Mouse (Mus musculus) CH12.LX (cell line): Measurements from ENCODE around the gene Dnah17. TPM values are rescaled to one million over a fixed set of nuclear protein-coding genes. Genes with fewer than 3 reads are reported as not detected.

Source experiments
- DNase-seq: peaks from one replicate; pipeline ENCODE4 v3.0.0-alpha.2; 2013; ENCODE audit errors: extremely low read depth
- H3K27ac ChIP-seq: 2 replicates; pipeline ENCODE4 v1.5.1; 2012; ENCODE audit warnings: low read depth, mild to moderate bottlenecking, control low read depth, moderate library complexity; ENCODE audit not compliant: insufficient read depth
- H3K27me3 ChIP-seq: replicated peaks from 2 replicates; pipeline ENCODE3; 2012; ENCODE audit warnings: inconsistent platforms
- H3K36me3 ChIP-seq, 2 experiments: replicated peaks in 1 of 2; 2 replicates each; pipeline versions ENCODE3 to v1.6.1; 2012; ENCODE audit warnings: inconsistent platforms in 1 of 2, low read length in 1 of 2, mild to moderate bottlenecking in 1 of 2, mixed read lengths in 1 of 2, moderate library complexity in 1 of 2; ENCODE audit not compliant: control insufficient read depth in 1 of 2, insufficient read depth in 1 of 2
- H3K4me1 ChIP-seq, 2 experiments: 2 replicates each; pipeline ENCODE4 v1.6.1; 2012; ENCODE audit warnings: inconsistent platforms in 1 of 2, moderate library complexity in 1 of 2; ENCODE audit not compliant: insufficient read depth in 2 of 2, control insufficient read depth in 1 of 2
- H3K4me2 ChIP-seq: 2 replicates; pipeline ENCODE4 v1.6.1; 2012; ENCODE audit warnings: low read depth, mild to moderate bottlenecking, control low read depth; ENCODE audit not compliant: poor library complexity, insufficient read depth, severe bottlenecking
- H3K4me3 ChIP-seq, 3 experiments: fragments of 150-350 bp in 1 of 3; sonication (generic) in 1 of 3; replicated peaks in 1 of 3; 2 replicates each; pipeline versions ENCODE3 to v1.5.1; 2011 to 2012; ENCODE audit warnings: low read depth in 2 of 3, low read length in 2 of 3, mild to moderate bottlenecking in 2 of 3, moderate library complexity in 2 of 3, control low read depth in 1 of 3, improper control_type of control experiment in 1 of 3, inconsistent platforms in 1 of 3, mixed read lengths in 1 of 3; ENCODE audit not compliant: poor library complexity in 1 of 3
- H3K79me2 ChIP-seq: replicated peaks from 2 replicates; pipeline ENCODE4 v1.6.1; 2012; ENCODE audit warnings: mild to moderate bottlenecking, moderate library complexity; ENCODE audit not compliant: control insufficient read depth, poor library complexity, insufficient read depth, severe bottlenecking; ENCODE audit errors: extremely low read depth
- H3K9ac ChIP-seq: 2 replicates; pipeline ENCODE4 v1.6.1; 2012; ENCODE audit warnings: low read depth, mild to moderate bottlenecking, control low read depth, moderate library complexity; ENCODE audit not compliant: insufficient read depth
- H3K9me3 ChIP-seq: replicated peaks from 2 replicates; pipeline ENCODE3; 2012; ENCODE audit warnings: low read length, inconsistent platforms, mixed read lengths
- CHD2 ChIP-seq: IDR thresholded peaks from 2 replicates; pipeline ENCODE4 v1.6.1; 2011; ENCODE audit warnings: low read length, improper control_type of control experiment
- CTCF ChIP-seq, 2 experiments: IDR thresholded peaks in 1 of 2; conservative IDR thresholded peaks in 1 of 2; 2 replicates each; pipeline ENCODE4 v1.5.1; 2011 to 2012; ENCODE audit warnings: low read depth in 2 of 2, low read length in 2 of 2, improper control_type of control experiment in 1 of 2, inconsistent platforms in 1 of 2, mild to moderate bottlenecking in 1 of 2, moderate library complexity in 1 of 2
- E2F4 ChIP-seq: IDR thresholded peaks from 2 replicates; pipeline ENCODE4 v1.6.1; 2011; ENCODE audit warnings: low read depth, low read length, improper control_type of control experiment; ENCODE audit not compliant: insufficient replicate concordance
- EP300 ChIP-seq: IDR thresholded peaks from 2 replicates; pipeline ENCODE4 v1.6.1; 2011; ENCODE audit warnings: low read length, improper control_type of control experiment
- ETS1 ChIP-seq: conservative IDR thresholded peaks from 2 replicates; pipeline ENCODE4 v1.6.1; 2012; ENCODE audit warnings: low read depth, mild to moderate bottlenecking, inconsistent platforms, low read length, improper control_type of control experiment, moderate library complexity
- GABPA ChIP-seq: IDR thresholded peaks from 2 replicates; pipeline ENCODE4 v1.6.1; 2012; ENCODE audit warnings: low read depth, low read length, improper control_type of control experiment, inconsistent platforms; ENCODE audit not compliant: insufficient replicate concordance
- JUND ChIP-seq: conservative IDR thresholded peaks from 2 replicates; pipeline ENCODE4 v1.6.1; 2011; ENCODE audit warnings: low read depth, low read length, improper control_type of control experiment
- KAT2A ChIP-seq: IDR thresholded peaks from 2 replicates; pipeline ENCODE4 v1.6.1; 2012; ENCODE audit warnings: low read length, improper control_type of control experiment, inconsistent platforms; ENCODE audit not compliant: insufficient replicate concordance
- MAX ChIP-seq: IDR thresholded peaks from 2 replicates; pipeline ENCODE4 v1.6.1; 2011; ENCODE audit warnings: low read length, improper control_type of control experiment
- MAZ ChIP-seq: IDR thresholded peaks from 2 replicates; pipeline ENCODE4 v1.6.1; 2012; ENCODE audit warnings: low read depth, mild to moderate bottlenecking, inconsistent platforms, low read length, improper control_type of control experiment, moderate library complexity
- MYC ChIP-seq: IDR thresholded peaks from 2 replicates; pipeline ENCODE4 v1.6.1; 2011; ENCODE audit warnings: low read depth, mild to moderate bottlenecking, improper control_type of control experiment, low read length
- NRF1 ChIP-seq: IDR thresholded peaks from 2 replicates; pipeline ENCODE4 v1.6.1; 2014; ENCODE audit warnings: low read depth, mild to moderate bottlenecking, inconsistent platforms, low read length, improper control_type of control experiment, moderate library complexity
- POLR2AphosphoS2 ChIP-seq: IDR thresholded peaks from 2 replicates; pipeline ENCODE4 v1.6.1; 2011; ENCODE audit warnings: low read depth, low read length, improper control_type of control experiment
- RAD21 ChIP-seq: IDR thresholded peaks from 2 replicates; pipeline ENCODE4 v1.6.1; 2011; ENCODE audit warnings: low read depth, mild to moderate bottlenecking, low read length, improper control_type of control experiment, moderate library complexity
- SIN3A ChIP-seq: IDR thresholded peaks from 2 replicates; pipeline ENCODE4 v1.6.1; 2012; ENCODE audit warnings: low read length, improper control_type of control experiment, inconsistent platforms
- SMC3 ChIP-seq: IDR thresholded peaks from 2 replicates; pipeline ENCODE4 v1.6.1; 2011; ENCODE audit warnings: low read depth, low read length, improper control_type of control experiment
- TBP ChIP-seq: conservative IDR thresholded peaks from 2 replicates; pipeline ENCODE4 v1.6.1; 2011; ENCODE audit warnings: low read depth, low read length, improper control_type of control experiment
- TCF12 ChIP-seq: IDR thresholded peaks from 2 replicates; pipeline ENCODE4 v1.6.1; 2014; ENCODE audit warnings: low read depth, mild to moderate bottlenecking, inconsistent platforms, low read length, improper control_type of control experiment
- UBTF ChIP-seq: IDR thresholded peaks from 2 replicates; pipeline ENCODE4 v1.6.1; 2012; ENCODE audit warnings: low read depth, mild to moderate bottlenecking, inconsistent platforms, low read length, improper control_type of control experiment, moderate library complexity
- USF2 ChIP-seq: conservative IDR thresholded peaks from 2 replicates; pipeline ENCODE4 v1.6.1; 2011; ENCODE audit warnings: low read depth, low read length, improper control_type of control experiment
- ZC3H11A ChIP-seq: IDR thresholded peaks from 2 replicates; pipeline ENCODE4 v1.6.1; 2012; ENCODE audit warnings: low read depth, mild to moderate bottlenecking, inconsistent platforms, low read length, improper control_type of control experiment
- ZKSCAN1 ChIP-seq: IDR thresholded peaks from 2 replicates; pipeline ENCODE4 v1.6.1; 2012; ENCODE audit warnings: low read depth, inconsistent platforms, low read length, improper control_type of control experiment, borderline replicate concordance
- ZMIZ1 ChIP-seq: IDR thresholded peaks from 2 replicates; pipeline ENCODE4 v1.6.1; 2012; ENCODE audit warnings: low read depth, mild to moderate bottlenecking, inconsistent platforms, low read length, improper control_type of control experiment
- dilution Hi-C: fragments of 300-500 bp; cut with MboI; formaldehyde crosslinking; loops from 2 replicates; pipeline ENCODE4 v1.14.3; 2020; ENCODE audit warnings: low sequenced_read_pairs; ENCODE audit not compliant: extremely low pct_unique_long_range_greater_than_20kb, extremely low pct_ligation_motif_present
- in situ Hi-C: fragments of 300-500 bp; cut with MboI; formaldehyde crosslinking; loops from 3 replicates; pipeline ENCODE4 v1.14.3; 2019; ENCODE audit warnings: low sequenced_read_pairs, low pct_ligation_motif_present, low pct_unique_long_range_greater_than_20kb, mixed read lengths
- polyA plus RNA-seq: library from polyadenylated mRNA; unstranded; fragments of >175 nt; gene quantifications from 2 replicates; pipeline ENCODE4 v1.2.1, GENCODE M21; 2012; ENCODE audit warnings: low read depth; ENCODE audit not compliant: insufficient read length
- total RNA-seq, 2 experiments: library from RNA; depleted of rRNA; stranded (reverse); fragments of 300-350 nt in 1 of 2; fragments of >200 nt in 1 of 2; gene quantifications; 2 replicates each; pipeline ENCODE4 v1.2.3; 2012 to 2014

Dnah17 gene
- total and polyA plus RNA-seq, 3 experiments = 0.08 to 0.23 TPM; not detected in 1

DNA sequence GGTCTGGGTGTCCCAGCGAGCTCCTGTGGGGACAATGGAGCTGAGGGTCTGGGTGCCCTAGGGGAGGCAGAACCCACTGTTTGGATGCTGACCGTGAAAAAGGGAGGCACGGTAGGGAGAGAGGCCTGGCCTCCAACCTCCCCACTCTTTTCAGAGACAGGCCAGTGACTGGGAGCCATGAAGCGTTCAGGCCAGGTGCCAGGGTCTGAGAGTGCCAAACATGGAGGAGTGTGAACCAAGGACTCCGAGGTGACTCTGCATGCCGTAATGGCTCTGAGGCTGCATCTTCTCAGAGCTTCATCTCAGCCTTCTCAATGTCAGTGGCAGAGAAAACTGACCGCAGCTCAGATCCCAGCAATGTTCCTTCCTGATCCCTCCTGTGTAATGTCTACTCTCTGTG is 107.0 kb downstream of the Dnah17 start:
- in situ Hi-C loops = loop anchor here (5.0 kb wide), 1 partner anchor 151 kb away; the partner anchor contains the start of gene Tha1
- peaks cover 67 to 97% of the 10 kb centered on the region in 2 experiments for H3K36me3 ChIP-seq
- dilution Hi-C loops = no loop called here

DNA sequence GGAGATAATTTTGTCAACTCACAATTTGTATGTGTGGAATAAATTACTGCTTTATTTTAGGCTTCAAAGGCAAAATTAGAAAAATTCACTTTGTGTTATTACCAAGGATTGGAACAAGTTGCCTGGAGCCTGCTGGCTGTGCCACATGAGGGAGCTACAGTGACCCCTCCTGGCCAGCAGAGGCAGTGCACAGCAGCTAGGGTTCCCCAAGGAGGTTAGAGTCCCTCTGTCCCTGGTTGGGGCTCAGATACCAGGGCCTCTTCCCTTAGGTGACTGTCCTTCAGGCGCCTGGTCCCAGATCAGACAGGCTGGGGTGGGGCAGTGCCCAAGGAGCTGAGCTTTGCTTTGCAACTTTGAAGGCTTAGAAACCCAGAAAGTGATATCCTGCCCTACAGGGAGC is 108.6 kb downstream of the Dnah17 start:
- H3K79me2 ChIP-seq = no peaks in the 10 kb centered on the region
- in situ Hi-C loops (loop anchor here (5.0 kb wide), 1 partner anchor 150 kb away; the partner anchor contains the start of gene Tha1), dilution Hi-C loops (no loop called here)
- no peak overlapping the region for H3K9ac ChIP-seq
- H3K27me3 ChIP-seq = no peaks in the 10 kb centered on the region
- no peak for TF ChIP-seq UBTF
- 0 out of 2 replicates have a peak, but pooled peaks have one; percentile 1 for TF ChIP-seq SIN3A
- TF ChIP-seq CTCF (conservative IDR thresholded peaks at IDR 0.05 in 1 of 2, IDR thresholded peaks at IDR 0.05 in 1 of 2; ENCODE audit: low read depth in 2 of 2, low read length in 2 of 2) = peak; percentile 96 to 98
- TF ChIP-seq USF2 = no peak
- peak; percentile 89 for TF ChIP-seq ZC3H11A
- TF ChIP-seq SMC3 = peak; percentile 98
- TF ChIP-seq RAD21 = peak; percentile 93
- H3K4me3 ChIP-seq = no peak overlapping the region
- peak; percentile 68 for DNase-seq
- H3K27ac ChIP-seq = no peak overlapping the region
- H3K4me1 ChIP-seq = peaks cover 0 to 4% of the 10 kb centered on the region in 2 experiments; a peak in 1 of 4 replicates
- peaks cover 4% of the 10 kb centered on the region for H3K9me3 ChIP-seq
- peaks cover 77 to 99% of the 10 kb centered on the region in 2 experiments for H3K36me3 ChIP-seq
- H3K4me2 ChIP-seq = no peak overlapping the region

More for the DNA sequence above, 107.0 kb downstream of the Dnah17 start:
- Histone ChIP-seq H3K4me1 (peaks cover 0 to 4% of the 10 kb centered on the region in 2 experiments; a peak in 1 of 4 replicates), H3K4me2 (no peak overlapping the region), H3K9ac (no peak overlapping the region), H3K27ac (no peak overlapping the region), H3K9me3 (no peaks in the 10 kb centered on the region), H3K79me2 (no peaks in the 10 kb centered on the region), H3K4me3 (no peak overlapping the region), H3K27me3 (no peaks in the 10 kb centered on the region)
- DNase-seq = no peak
- TF ChIP-seq JUND (no peak), ZMIZ1 (no peak), MYC (no peak), UBTF (no peak), TBP (no peak), KAT2A (no peak), CTCF (conservative IDR thresholded peaks at IDR 0.05 in 1 of 2, IDR thresholded peaks at IDR 0.05 in 1 of 2; ENCODE audit: low read depth in 2 of 2, low read length in 2 of 2) (no peak), NRF1 (no peak), MAX (no peak), ZKSCAN1 (no peak), E2F4 (no peak), ETS1 (no peak), MAZ (no peak), GABPA (no peak), POLR2AphosphoS2 (no peak), CHD2 (no peak), TCF12 (no peak), RAD21 (no peak), EP300 (no peak)
